In the genomic region with DNA sequence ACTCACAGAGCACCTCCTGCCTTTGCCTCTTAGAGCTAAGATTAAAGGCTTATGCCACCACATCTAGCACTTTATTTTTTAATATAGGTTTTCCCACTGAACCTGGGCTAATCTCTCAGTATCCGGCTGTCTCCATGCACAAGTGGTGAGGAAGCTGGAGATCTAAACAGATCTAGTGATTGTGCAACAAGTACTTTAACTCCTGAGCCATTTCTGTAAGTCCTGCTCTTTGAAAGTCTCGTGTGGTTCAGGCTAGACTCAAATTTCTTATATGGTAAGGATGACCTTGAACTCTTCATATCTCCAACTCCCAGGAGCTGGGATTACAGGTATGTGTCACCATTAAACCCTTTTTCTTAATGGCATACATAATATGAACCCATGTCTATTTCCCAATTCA, we compare ENCODE assay signal across 26 mouse cellular contexts.
"Had no signal": no experiment of that assay in that cellular context is flagged by ENCODE, and none has a peak within 500 bp of the region (broad histone marks: within the 10 kb centered on the region; RNA-seq: fewer than 3 reads in every experiment).

No protein-coding gene starts in this region.

- H3K36me3 ChIP-seq: heart, embryonic 10.5 days; heart, embryonic 12.5 days; hindbrain, embryonic 13.5 days; hindbrain, embryonic 15.5 days; kidney, embryonic 15.5 days; limb, embryonic 13.5 days; liver, embryonic 13.5 days; liver, embryonic 15.5 days had no signal

- ATAC-seq: hindbrain, postnatal 0 days had no signal

- DNase-seq: gastrocnemius, adult 2 months; gastrocnemius, postnatal 10 days; gastrocnemius, postnatal 25 days; heart, adult 2 months; heart, postnatal 10 days; heart, postnatal 36 days; kidney, adult 11 months; kidney, adult 2 months; kidney, adult 9 months; kidney, postnatal 14 days; kidney, postnatal 36 days; layer of hippocampus, adult 9-11 months; layer of hippocampus, postnatal 36 days; left cerebral cortex, postnatal 4 days; liver, embryonic 13.5 days had no signal

- H3K9ac ChIP-seq: heart, embryonic 12.5 days; hindbrain, embryonic 13.5 days; hindbrain, embryonic 15.5 days; kidney, embryonic 15.5 days; limb, embryonic 13.5 days; limb, embryonic 15.5 days; liver, embryonic 13.5 days; liver, embryonic 15.5 days had no signal

- H3K4me3 ChIP-seq: gastrocnemius, adult 2 months; heart, adult 2 months; heart, embryonic 10.5 days; heart, embryonic 12.5 days; hindbrain, embryonic 13.5 days; hindbrain, embryonic 15.5 days; kidney, embryonic 15.5 days; limb, embryonic 13.5 days; limb, embryonic 15.5 days; liver, embryonic 13.5 days; liver, embryonic 15.5 days had no signal

- H3K27me3 ChIP-seq: heart, embryonic 12.5 days; hindbrain, embryonic 13.5 days; hindbrain, embryonic 15.5 days; kidney, embryonic 15.5 days; limb, embryonic 13.5 days; limb, embryonic 15.5 days; liver, embryonic 13.5 days; liver, embryonic 15.5 days had no signal

- H3K9me3 ChIP-seq: heart, embryonic 10.5 days; heart, embryonic 12.5 days; hindbrain, embryonic 13.5 days; hindbrain, embryonic 15.5 days; kidney, embryonic 15.5 days; limb, embryonic 13.5 days; limb, embryonic 15.5 days; liver, embryonic 13.5 days; liver, embryonic 15.5 days had no signal

- H3K4me1 ChIP-seq: heart, embryonic 10.5 days; heart, embryonic 12.5 days; hindbrain, embryonic 13.5 days; hindbrain, embryonic 15.5 days; limb, embryonic 15.5 days; liver, embryonic 13.5 days; liver, embryonic 15.5 days had no signal

- H3K4me2 ChIP-seq: heart, embryonic 12.5 days; hindbrain, embryonic 13.5 days; hindbrain, embryonic 15.5 days; kidney, embryonic 15.5 days; limb, embryonic 13.5 days; limb, embryonic 15.5 days; liver, embryonic 11.5 days; liver, embryonic 13.5 days; liver, embryonic 15.5 days had no signal

- H3K27ac ChIP-seq: gastrocnemius, adult 2 months; heart, adult 2 months; heart, embryonic 10.5 days; hindbrain, embryonic 13.5 days; hindbrain, embryonic 15.5 days; hindbrain, postnatal 0 days; kidney, embryonic 15.5 days; kidney, postnatal 0 days; limb, embryonic 13.5 days; limb, embryonic 15.5 days; liver, embryonic 13.5 days; liver, embryonic 15.5 days had no signal
